Mouse (Mus musculus) heart, embryonic 12.5 days (tissue): ENCODE results near the gene Vash1. TPM values are rescaled to one million over a fixed set of nuclear protein-coding genes. Genes with fewer than 3 reads are reported as not detected.

Source experiments
- ATAC-seq: fragments of 200-750 bp; cut with Nextera tagmentation; 2 replicates; pipeline ENCODE4 v1.8.0; 2017; ENCODE audit warnings: moderate TSS enrichment, moderate library complexity; ENCODE audit not compliant: insufficient number of reproducible peaks, low FRiP score
- H3K27ac ChIP-seq: fragments of 300-500 bp; sonication (generic); 2 replicates; pipeline ENCODE4 v1.5.1; 2016; ENCODE audit warnings: mild to moderate bottlenecking, moderate library complexity; ENCODE audit not compliant: poor library complexity, severe bottlenecking
- H3K27me3 ChIP-seq: fragments of 300-500 bp; sonication (generic); replicated peaks from 2 replicates; pipeline ENCODE4 v1.6.1; 2016; ENCODE audit warnings: mild to moderate bottlenecking, moderate library complexity
- H3K36me3 ChIP-seq: fragments of 300-500 bp; sonication (generic); 2 replicates; pipeline ENCODE4 v1.6.1; 2016; ENCODE audit warnings: mild to moderate bottlenecking, moderate library complexity
- H3K4me1 ChIP-seq: fragments of 300-500 bp; sonication (generic); replicated peaks from 2 replicates; pipeline ENCODE4 v1.6.1; 2016; ENCODE audit warnings: mild to moderate bottlenecking
- H3K4me2 ChIP-seq: fragments of 300-500 bp; sonication (generic); 2 replicates; pipeline ENCODE4 v1.6.1; 2016; ENCODE audit warnings: mild to moderate bottlenecking, moderate library complexity
- H3K4me3 ChIP-seq: fragments of 300-500 bp; sonication (generic); 2 replicates; pipeline ENCODE4 v1.5.1; 2016; ENCODE audit warnings: mild to moderate bottlenecking
- H3K9ac ChIP-seq: fragments of 300-500 bp; sonication (generic); 2 replicates; pipeline ENCODE4 v1.6.1; 2016; ENCODE audit warnings: mild to moderate bottlenecking, moderate library complexity
- H3K9me3 ChIP-seq: fragments of 300-500 bp; sonication (generic); replicated peaks from 2 replicates; pipeline ENCODE4 v1.6.1; 2016; ENCODE audit warnings: mild to moderate bottlenecking, moderate library complexity
- WGBS: fragments of 180-500 bp; shearing (Covaris S2); methylation state at CpG from one replicate; pipeline ENCODE4 v1.1.7; 2016; 5-methylcytosine and 5-hydroxymethylcytosine counted together
- polyA plus RNA-seq: library from polyadenylated mRNA; unstranded; fragments of >200 nt; fragmentation: Nextera tagmentation; extraction: Ambion mirVana; gene quantifications from 2 replicates; pipeline ENCODE4 v1.2.1, GENCODE M21; 2016

Gene Vash1
- polyA plus RNA-seq, 1 experiment from 2014 or later, result 10.5 TPM

DNA sequence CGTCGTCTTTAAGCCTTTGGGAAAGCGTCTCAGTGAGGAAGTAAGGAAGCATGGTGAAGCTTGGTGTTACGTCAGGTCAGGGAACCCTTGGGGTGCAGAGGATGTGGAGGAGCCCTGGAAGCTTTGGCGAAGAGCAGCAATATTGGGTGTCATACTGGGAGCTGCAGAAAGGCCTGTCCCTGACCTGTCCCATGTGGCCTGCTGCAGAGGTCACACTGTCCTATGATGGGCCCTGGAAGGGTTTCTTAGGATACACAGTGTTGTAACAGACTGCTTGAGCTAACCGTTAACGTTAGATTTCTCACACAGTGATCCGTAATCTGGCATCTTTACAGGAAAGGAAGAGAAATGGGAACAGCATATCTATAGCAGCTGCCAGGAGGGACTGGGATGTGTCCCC lies 3.7 kb downstream of the Vash1 start:
- peaks cover 20% of the 10 kb centered on the region for H3K36me3 ChIP-seq
- no peak overlapping the region for H3K27ac ChIP-seq
- no peak overlapping the region for H3K4me3 ChIP-seq
- 77% methylated on average over 8 of the region's 8 CpGs for WGBS
- peaks cover 56% of the 10 kb centered on the region for H3K4me1 ChIP-seq
- 0 out of 2 replicates have a peak overlapping the region, but pooled peaks have one; percentile 14 for H3K9ac ChIP-seq
- H3K9me3 ChIP-seq, result no peaks in the 10 kb centered on the region
- H3K27me3 ChIP-seq, result no peaks in the 10 kb centered on the region
- H3K4me2 ChIP-seq, result no peak overlapping the region
- ATAC-seq, result no peak

- WGBS, result 53% methylated on average over 7 of the region's 7 CpGs
- peak overlapping the region; percentile 12 for H3K27ac ChIP-seq
- H3K4me2 ChIP-seq, result no peak overlapping the region
- no peak overlapping the region for H3K9ac ChIP-seq
- H3K4me1 ChIP-seq, result peaks cover 64% of the 10 kb centered on the region
- H3K36me3 ChIP-seq, result peaks cover 28% of the 10 kb centered on the region
- no peak for ATAC-seq
- no peaks in the 10 kb centered on the region for H3K9me3 ChIP-seq
- no peak overlapping the region for H3K4me3 ChIP-seq
- no peaks in the 10 kb centered on the region for H3K27me3 ChIP-seq
Observed at GRCm38 (mm10) chr12:86683698-86684097, 5.2 kb downstream of the Vash1 start.

DNA sequence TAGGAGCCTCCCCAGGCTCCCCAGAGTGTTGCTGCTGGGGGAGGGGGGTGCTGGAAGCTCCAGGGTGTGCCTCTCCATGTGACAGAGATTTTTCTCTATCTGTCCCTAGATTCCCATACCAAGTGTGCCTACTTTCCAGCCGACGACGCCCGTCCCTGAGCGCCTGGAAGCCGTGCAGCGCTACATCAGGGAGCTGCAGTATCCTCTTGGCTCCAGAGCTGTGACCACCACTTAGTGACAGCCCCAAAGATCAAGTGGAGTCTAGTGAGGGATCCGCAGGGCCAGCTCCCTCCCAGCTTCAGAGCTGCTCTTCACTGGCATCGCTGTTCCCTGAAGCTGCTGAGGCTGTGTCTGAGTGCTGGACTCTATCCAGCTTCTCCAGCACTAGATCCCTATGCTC lies 6.8 kb downstream of the Vash1 start:
- ATAC-seq, result no peak
- H3K4me2 ChIP-seq, result no peak overlapping the region
- H3K4me3 ChIP-seq, result no peak overlapping the region
- H3K36me3 ChIP-seq, result peaks cover 34% of the 10 kb centered on the region
- H3K9ac ChIP-seq, result no peak overlapping the region
- H3K27me3 ChIP-seq, result no peaks in the 10 kb centered on the region
- H3K27ac ChIP-seq, result no peak overlapping the region
- H3K4me1 ChIP-seq, result peaks cover 68% of the 10 kb centered on the region
- WGBS, result 47% methylated on average over 9 of the region's 9 CpGs
- no peaks in the 10 kb centered on the region for H3K9me3 ChIP-seq

DNA sequence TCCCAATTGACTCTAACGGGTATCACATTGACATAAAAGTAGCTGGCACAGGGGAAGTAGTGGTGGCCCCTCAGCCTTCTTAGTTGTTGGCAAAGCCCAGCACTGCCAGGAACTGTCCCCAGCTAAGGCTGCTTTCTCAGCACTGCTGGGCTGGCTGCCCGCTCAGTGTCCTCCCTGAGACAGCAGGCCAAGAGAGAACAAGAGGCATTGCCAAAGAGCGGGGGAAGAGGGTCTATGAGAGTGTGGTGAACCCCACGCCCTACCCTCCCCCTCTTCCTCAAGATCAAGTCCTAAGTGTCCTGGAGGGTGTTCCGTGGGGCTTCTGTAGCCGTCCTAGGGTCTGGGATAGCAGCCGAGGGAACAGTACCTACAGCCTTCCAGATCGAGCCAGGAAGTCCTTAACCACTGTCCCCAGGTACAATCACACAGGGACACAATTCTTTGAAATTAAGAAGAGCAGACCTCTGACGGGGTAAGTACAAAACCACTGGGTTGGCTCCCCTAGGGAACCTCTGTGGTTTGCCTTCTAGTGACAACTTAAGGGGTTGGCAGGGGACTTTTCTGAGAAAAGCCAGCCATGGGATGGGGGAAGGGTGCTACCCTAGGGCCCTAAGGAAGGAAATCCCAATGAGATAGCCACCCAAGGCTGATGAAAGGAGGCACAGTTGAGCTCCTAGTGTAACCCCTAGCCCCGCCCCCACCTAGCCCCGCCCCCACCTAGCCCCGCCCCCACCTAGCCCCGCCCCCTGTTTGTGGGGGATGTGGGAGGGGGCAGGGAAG lies 8.2 kb downstream of the Vash1 start:
- WGBS, result 49% methylated on average over 13 of the region's 13 CpGs
- ATAC-seq, result no peak

GRCm38 (mm10) chr12:86687445-86687955 lies 9.0 kb downstream of the Vash1 start:
- Histone ChIP-seq H3K9ac (no peak overlapping the region), H3K27ac (0 out of 2 replicates have a peak overlapping the region, but pooled peaks have one; percentile 15), H3K9me3 (no peaks in the 10 kb centered on the region), H3K4me1 (peaks cover 70% of the 10 kb centered on the region), H3K36me3 (peaks cover 46% of the 10 kb centered on the region), H3K27me3 (no peaks in the 10 kb centered on the region), H3K4me2 (no peak overlapping the region), H3K4me3 (no peak overlapping the region)
- no peak for ATAC-seq
- WGBS, result 49% methylated on average over 4 of the region's 4 CpGs

More for the DNA sequence above, 8.2 kb downstream of the Vash1 start:
- Histone ChIP-seq H3K4me1 (peaks cover 71% of the 10 kb centered on the region), H3K4me3 (no peak overlapping the region), H3K4me2 (no peak overlapping the region), H3K9ac (no peak overlapping the region), H3K27me3 (no peaks in the 10 kb centered on the region), H3K36me3 (peaks cover 41% of the 10 kb centered on the region), H3K9me3 (no peaks in the 10 kb centered on the region), H3K27ac (no peak overlapping the region)

DNA sequence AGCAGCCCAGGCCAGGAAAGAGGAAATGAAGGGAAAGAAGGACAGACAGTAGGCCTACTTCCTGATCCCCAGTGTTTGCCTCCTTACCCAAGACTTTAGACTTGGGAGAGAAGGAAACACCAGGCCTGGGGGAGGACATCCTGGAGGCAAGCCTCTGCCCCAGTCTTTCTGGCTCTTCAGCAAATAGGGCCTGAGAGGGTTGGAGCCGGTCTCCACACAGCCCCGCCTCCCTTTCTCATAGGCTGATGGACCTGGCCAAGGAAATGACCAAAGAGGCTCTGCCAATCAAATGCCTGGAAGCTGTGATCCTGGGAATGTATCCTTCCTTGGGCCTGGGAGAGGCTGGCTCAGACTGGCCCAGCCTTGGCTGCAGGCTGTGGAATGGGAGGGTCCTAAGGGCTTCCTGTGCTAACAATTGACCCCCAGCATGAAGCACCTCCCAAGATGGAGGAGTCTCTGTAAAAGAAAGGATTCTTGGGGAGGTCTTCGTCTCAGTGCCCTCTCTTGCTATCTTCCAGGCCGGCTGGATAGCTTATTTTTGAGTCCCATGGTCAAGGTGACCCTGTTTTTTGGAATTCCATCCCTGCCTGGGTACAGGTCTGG lies 9.6 kb downstream of the Vash1 start:
- WGBS, result 64% methylated on average over 4 of the region's 4 CpGs
- peak; percentile 12; the same call in 1 of the 2 replicates for ATAC-seq
- H3K4me1 ChIP-seq, result peaks cover 70% of the 10 kb centered on the region
- no peak overlapping the region for H3K9ac ChIP-seq
- H3K9me3 ChIP-seq, result no peaks in the 10 kb centered on the region
- no peaks in the 10 kb centered on the region for H3K27me3 ChIP-seq
- H3K27ac ChIP-seq, result 0 out of 2 replicates have a peak overlapping the region, but pooled peaks have one; percentile 15
- peaks cover 46% of the 10 kb centered on the region for H3K36me3 ChIP-seq
- H3K4me3 ChIP-seq, result no peak overlapping the region
- no peak overlapping the region for H3K4me2 ChIP-seq

DNA sequence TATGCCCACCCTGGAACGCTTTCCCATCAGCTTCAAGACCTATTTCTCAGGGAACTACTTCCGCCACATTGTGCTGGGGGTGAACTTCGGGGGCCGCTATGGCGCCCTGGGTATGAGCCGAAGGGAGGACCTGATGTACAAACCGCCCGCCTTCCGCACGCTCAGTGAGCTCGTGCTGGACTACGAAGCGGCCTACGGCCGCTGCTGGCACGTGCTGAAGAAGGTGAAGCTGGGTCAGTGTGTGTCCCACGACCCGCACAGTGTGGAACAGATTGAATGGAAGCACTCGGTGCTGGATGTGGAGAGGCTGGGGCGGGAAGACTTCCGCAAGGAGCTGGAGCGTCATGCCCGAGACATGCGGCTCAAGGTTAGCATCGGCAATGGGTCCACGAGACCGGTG lies 10.4 kb downstream of the Vash1 start:
- no peak overlapping the region for H3K4me3 ChIP-seq
- 95% methylated on average over 27 of the region's 27 CpGs for WGBS
- H3K36me3 ChIP-seq, result peaks cover 46% of the 10 kb centered on the region
- no peaks in the 10 kb centered on the region for H3K9me3 ChIP-seq
- ATAC-seq, result no peak
- H3K4me2 ChIP-seq, result no peak overlapping the region
- no peak overlapping the region for H3K9ac ChIP-seq
- H3K4me1 ChIP-seq, result peaks cover 70% of the 10 kb centered on the region
- H3K27ac ChIP-seq, result no peak overlapping the region
- no peaks in the 10 kb centered on the region for H3K27me3 ChIP-seq

DNA sequence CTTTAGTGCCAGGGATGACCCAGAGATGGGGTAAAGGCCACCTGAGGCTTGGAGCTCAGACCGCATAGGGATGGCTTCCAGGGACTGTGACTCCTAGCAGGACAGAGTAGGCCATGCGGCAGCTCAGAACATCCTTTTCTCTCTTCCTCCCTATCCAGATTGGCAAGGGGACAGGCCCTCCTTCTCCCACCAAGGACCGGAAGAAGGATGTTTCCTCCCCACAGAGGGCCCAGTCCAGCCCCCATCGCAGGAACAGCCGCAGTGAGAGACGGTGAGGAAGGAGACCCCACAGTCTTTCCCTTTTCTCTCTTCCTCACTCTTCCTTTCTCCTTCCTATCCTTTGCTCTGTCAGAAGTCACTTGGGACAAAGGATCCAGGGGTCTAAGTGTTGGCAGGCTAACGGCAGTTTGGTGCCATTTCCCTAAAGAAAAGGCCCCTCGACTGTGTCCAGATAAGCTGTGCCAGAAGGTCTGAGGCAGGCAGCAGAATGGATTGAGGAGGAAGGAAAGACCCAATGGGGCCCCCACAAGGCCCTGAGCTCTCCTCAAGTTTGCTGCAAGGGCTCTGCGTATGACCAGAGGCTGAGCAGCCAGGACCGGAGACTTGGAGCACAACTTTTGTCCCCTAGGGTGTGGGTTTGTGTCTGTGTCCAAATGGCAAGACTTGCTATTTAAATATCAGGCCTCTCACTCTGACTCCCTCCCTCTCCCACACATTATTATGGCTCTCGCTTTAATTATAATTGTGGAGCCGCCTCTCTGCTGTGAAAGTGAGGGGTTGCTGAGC lies 12.4 kb downstream of the Vash1 start:
- no peak overlapping the region for H3K4me2 ChIP-seq
- H3K9me3 ChIP-seq, result no peaks in the 10 kb centered on the region
- peaks cover 39% of the 10 kb centered on the region for H3K36me3 ChIP-seq
- no peak overlapping the region for H3K9ac ChIP-seq
- ATAC-seq, result no peak
- 69% methylated on average over 12 of the region's 12 CpGs for WGBS
- no peak overlapping the region for H3K4me3 ChIP-seq
- peak overlapping the region; percentile 29; the same call in 1 of the 2 replicates for H3K27ac ChIP-seq
- no peaks in the 10 kb centered on the region for H3K27me3 ChIP-seq
- peaks cover 79% of the 10 kb centered on the region for H3K4me1 ChIP-seq

DNA sequence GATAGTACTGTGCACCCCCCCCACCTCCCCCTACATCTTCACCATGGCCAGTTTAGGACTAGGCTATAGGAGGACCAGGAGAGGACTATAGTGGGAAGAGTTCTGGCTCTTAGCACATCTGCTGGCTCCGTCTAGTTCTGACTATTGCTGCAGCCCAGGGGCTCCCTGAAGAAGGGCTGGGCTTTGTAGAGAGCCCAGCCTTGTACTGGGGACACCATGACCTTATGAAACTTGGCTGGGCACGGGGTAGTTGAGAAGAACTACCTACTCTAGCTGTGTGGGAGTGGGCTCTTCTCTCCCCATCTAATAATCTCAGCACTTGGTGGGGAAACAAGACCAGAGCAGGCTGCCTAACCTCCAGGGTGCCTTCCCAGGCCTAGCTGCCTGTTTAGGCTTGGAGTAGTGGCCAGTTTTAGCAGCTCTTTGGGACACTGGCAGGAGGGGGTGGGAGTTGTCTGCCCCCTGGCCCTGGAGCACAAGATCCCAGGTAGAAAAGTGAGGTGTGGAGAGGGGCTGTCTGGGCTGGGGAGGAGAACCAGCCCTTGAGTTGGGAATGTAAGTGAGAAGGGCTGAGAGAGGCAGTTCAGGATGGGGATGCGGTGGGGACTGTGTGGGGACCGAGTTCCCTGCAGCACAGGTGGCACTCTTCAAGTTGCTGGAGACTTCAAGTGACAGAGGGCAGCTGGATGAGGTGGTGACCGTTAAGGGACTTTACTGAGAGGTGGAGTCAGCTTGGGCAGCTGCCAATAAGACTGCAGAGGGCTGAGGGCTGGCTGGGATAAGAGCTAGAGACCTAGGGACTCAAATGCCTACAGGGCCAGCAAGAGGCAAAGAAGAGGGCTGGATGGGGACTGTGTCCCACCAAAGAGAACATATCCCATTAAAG lies 14.2 kb downstream of the Vash1 start:
- Histone ChIP-seq H3K27ac (peak overlapping the region; percentile 4; the same call in 1 of the 2 replicates), H3K4me3 (no peak overlapping the region), H3K27me3 (no peaks in the 10 kb centered on the region), H3K36me3 (peaks cover 32% of the 10 kb centered on the region), H3K4me1 (peaks cover 66% of the 10 kb centered on the region), H3K4me2 (no peak overlapping the region), H3K9me3 (peaks cover 4% of the 10 kb centered on the region; the same call in 1 of the 2 replicates), H3K9ac (no peak overlapping the region)
- whole genome bisulfite sequencing, result 45% methylated on average over 5 of the region's 5 CpGs
- no peak for ATAC-seq

- Histone ChIP-seq H3K4me2 (no peak overlapping the region), H3K9ac (no peak overlapping the region), H3K4me1 (peaks cover 62% of the 10 kb centered on the region), H3K36me3 (peaks cover 27% of the 10 kb centered on the region), H3K27me3 (no peaks in the 10 kb centered on the region), H3K9me3 (peaks cover 4% of the 10 kb centered on the region; the same call in 1 of the 2 replicates), H3K4me3 (no peak overlapping the region), H3K27ac (0 out of 2 replicates have a peak overlapping the region, but pooled peaks have one; percentile 25)
- no peak for ATAC-seq
Observed at GRCm38 (mm10) chr12:86693389-86693788, 14.9 kb downstream of the Vash1 start.
